Mouse (Mus musculus): ENCODE data around the gene Ube2o.

Gene Ube2o

GRCm38 (mm10) chr11:116488207-116488606 is 93.0 kb downstream of the Ube2o start:
- no peak for DNase-seq (ENCODE audit: low read depth)
